Mouse (Mus musculus) kidney, adult 2 months (tissue): ENCODE measurements around the gene A130010J15Rik.

Experiments used
- CTCF ChIP-seq: fragments of 200-500 bp; conservative IDR thresholded peaks from 2 replicates; pipeline ENCODE4 v1.5.1; 2011; ENCODE audit warnings: low read depth, mild to moderate bottlenecking, control low read depth, low read length, moderate library complexity, mixed read lengths; ENCODE audit not compliant: insufficient read depth, insufficient read length
- POLR2A ChIP-seq: fragments of 200-500 bp; IDR thresholded peaks from one replicate; pipeline ENCODE4 v1.6.1; 2011; ENCODE audit warnings: low read depth, low read length, control low read depth

GRCm38 (mm10) chr1:193125835-193126234 lies 42.0 kb upstream of the A130010J15Rik start:
- TF ChIP-seq POLR2A: no peak
- 0 out of 2 replicates have a peak, but pooled peaks have one; percentile 15 for TF ChIP-seq CTCF
